Mouse (Mus musculus): ENCODE results near the gene Fgfr2. TPM values are rescaled to one million over a fixed set of nuclear protein-coding genes. Genes with fewer than 3 reads are reported as not detected.

Gene Fgfr2
- polyA plus RNA-seq, 1 experiment from 2014 or later: 47.9 TPM

DNA sequence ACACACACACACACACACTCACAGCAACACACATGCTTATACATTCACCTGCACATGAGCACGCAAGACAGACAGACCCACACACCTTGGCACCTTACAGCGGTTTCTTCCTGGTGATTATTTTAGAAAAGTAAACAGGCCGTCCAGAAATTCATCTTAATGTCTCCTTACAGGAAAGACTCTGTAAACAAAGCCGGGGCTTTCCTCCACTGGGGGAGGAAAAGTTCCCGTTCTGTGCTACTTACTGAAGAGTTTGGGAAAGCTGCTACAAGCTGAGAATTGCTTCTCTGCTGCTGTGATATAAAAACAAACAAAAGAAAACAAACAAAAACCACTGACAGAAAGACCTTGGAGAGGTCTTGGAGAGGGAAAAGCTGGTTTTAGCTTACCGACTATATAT is 2314.5 kb downstream of the Fgfr2 start:
- Histone ChIP-seq H3K27ac (no peak overlapping the region), H3K27me3 (no peaks in the 10 kb centered on the region), H3K4me3 (no peak overlapping the region), H3K4me2 (no peak overlapping the region), H3K4me1 (no peaks in the 10 kb centered on the region), H3K36me3 (ENCODE audit: poor library complexity, severe bottlenecking) (no peaks in the 10 kb centered on the region), H3K9ac (no peak overlapping the region), H3K9me3 (replicated peaks) (no peaks in the 10 kb centered on the region)
- WGBS: 91% methylated on average over 6 of the region's 6 CpGs
- ATAC-seq: no peak

GRCm38 (mm10) chr7:130807749-130808148 is 2315.4 kb downstream of the Fgfr2 start:
- H3K4me2 ChIP-seq: no peak overlapping the region
- no peaks in the 10 kb centered on the region for H3K27me3 ChIP-seq
- H3K9me3 ChIP-seq (replicated peaks): no peaks in the 10 kb centered on the region
- ATAC-seq: no peak
- H3K27ac ChIP-seq: no peak overlapping the region
- H3K9ac ChIP-seq: no peak overlapping the region
- H3K36me3 ChIP-seq (ENCODE audit: poor library complexity, severe bottlenecking): no peaks in the 10 kb centered on the region
- H3K4me1 ChIP-seq: no peaks in the 10 kb centered on the region
- H3K4me3 ChIP-seq: no peak overlapping the region
- WGBS: 81% methylated on average over 8 of the region's 8 CpGs

- Histone ChIP-seq H3K4me2 (no peak overlapping the region), H3K27me3 (no peaks in the 10 kb centered on the region), H3K4me1 (no peaks in the 10 kb centered on the region), H3K36me3 (ENCODE audit: poor library complexity, severe bottlenecking) (no peaks in the 10 kb centered on the region), H3K4me3 (no peak overlapping the region), H3K9me3 (replicated peaks) (no peaks in the 10 kb centered on the region), H3K27ac (no peak overlapping the region), H3K9ac (no peak overlapping the region)
- no peak for ATAC-seq
- 88% methylated on average over 5 of the region's 5 CpGs for WGBS
Measured at GRCm38 (mm10) chr7:130804991-130805390, 2318.2 kb downstream of the Fgfr2 start.

DNA sequence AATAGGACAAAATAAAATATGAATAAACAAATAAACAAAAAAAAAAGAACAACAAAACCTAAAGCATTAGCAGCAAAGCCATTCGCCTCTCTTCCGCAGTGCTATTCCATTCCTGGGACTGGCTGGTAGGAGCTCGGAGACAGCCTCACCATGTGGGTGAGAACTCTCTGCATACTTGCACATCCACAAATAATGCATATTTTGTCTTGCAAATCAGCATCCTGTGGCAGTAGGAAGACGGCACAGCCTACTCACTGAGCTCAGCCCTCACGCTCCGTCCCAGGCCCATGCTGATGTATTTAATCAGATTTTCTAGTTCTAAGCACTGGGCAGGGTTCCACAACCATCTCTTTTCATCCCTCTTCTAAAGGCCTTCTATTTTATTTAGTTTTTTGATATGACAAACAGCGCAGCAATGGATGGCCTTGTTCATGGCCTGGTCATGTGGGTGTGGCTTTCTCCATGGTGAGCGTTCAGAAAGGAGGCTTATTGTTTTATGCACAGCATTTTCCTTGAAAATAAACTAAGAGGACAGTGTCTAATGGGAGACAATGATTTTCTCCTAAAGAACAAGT is 2319.8 kb downstream of the Fgfr2 start:
- no peaks in the 10 kb centered on the region for H3K36me3 ChIP-seq (ENCODE audit: poor library complexity, severe bottlenecking)
- no peak overlapping the region for H3K4me3 ChIP-seq
- WGBS: 78% methylated on average over 8 of the region's 8 CpGs

GRCm38 (mm10) chr7:130801811-130802210 is 2321.3 kb downstream of the Fgfr2 start:
- H3K27me3 ChIP-seq: no peaks in the 10 kb centered on the region
- WGBS: 97% methylated on average over 4 of the region's 4 CpGs
- no peaks in the 10 kb centered on the region for H3K9me3 ChIP-seq (replicated peaks)
- no peak for ATAC-seq
- no peak overlapping the region for H3K9ac ChIP-seq
- H3K27ac ChIP-seq: no peak overlapping the region
- H3K36me3 ChIP-seq (ENCODE audit: poor library complexity, severe bottlenecking): no peaks in the 10 kb centered on the region
- H3K4me2 ChIP-seq: no peak overlapping the region
- H3K4me1 ChIP-seq: no peaks in the 10 kb centered on the region
- H3K4me3 ChIP-seq: no peak overlapping the region

More for the DNA sequence above, 2319.8 kb downstream of the Fgfr2 start:
- Histone ChIP-seq H3K4me2 (no peak overlapping the region), H3K9me3 (replicated peaks) (no peaks in the 10 kb centered on the region), H3K4me1 (no peaks in the 10 kb centered on the region), H3K27ac (no peak overlapping the region), H3K27me3 (no peaks in the 10 kb centered on the region), H3K9ac (no peak overlapping the region)
- no peak for ATAC-seq

- H3K9ac ChIP-seq: no peak overlapping the region
- H3K27me3 ChIP-seq: no peaks in the 10 kb centered on the region
- WGBS: 68% methylated on average over 4 of the region's 4 CpGs
- no peak overlapping the region for H3K4me2 ChIP-seq
- no peaks in the 10 kb centered on the region for H3K36me3 ChIP-seq (ENCODE audit: poor library complexity, severe bottlenecking)
- no peak for ATAC-seq
- no peak overlapping the region for H3K27ac ChIP-seq
- no peak overlapping the region for H3K4me3 ChIP-seq
- no peaks in the 10 kb centered on the region for H3K9me3 ChIP-seq (replicated peaks)
- no peaks in the 10 kb centered on the region for H3K4me1 ChIP-seq
Measured at GRCm38 (mm10) chr7:130800681-130801080, 2322.5 kb downstream of the Fgfr2 start.

GRCm38 (mm10) chr7:130799418-130799817 is 2323.7 kb downstream of the Fgfr2 start:
- Histone ChIP-seq H3K27me3 (no peaks in the 10 kb centered on the region), H3K9me3 (replicated peaks) (no peaks in the 10 kb centered on the region), H3K4me1 (no peaks in the 10 kb centered on the region), H3K9ac (no peak overlapping the region), H3K4me3 (no peak overlapping the region), H3K36me3 (ENCODE audit: poor library complexity, severe bottlenecking) (no peaks in the 10 kb centered on the region), H3K27ac (no peak overlapping the region), H3K4me2 (no peak overlapping the region)
- ATAC-seq: no peak
- 88% methylated on average over 10 of the region's 10 CpGs for WGBS

- H3K4me3 ChIP-seq: no peak overlapping the region
- no peaks in the 10 kb centered on the region for H3K9me3 ChIP-seq (replicated peaks)
- H3K36me3 ChIP-seq (ENCODE audit: poor library complexity, severe bottlenecking): no peaks in the 10 kb centered on the region
- H3K9ac ChIP-seq: no peak overlapping the region
- no peak for ATAC-seq
- 94% methylated on average over 6 of the region's 6 CpGs for WGBS
- no peaks in the 10 kb centered on the region for H3K4me1 ChIP-seq
- H3K27ac ChIP-seq: no peak overlapping the region
- H3K4me2 ChIP-seq: no peak overlapping the region
- H3K27me3 ChIP-seq: no peaks in the 10 kb centered on the region
Measured at GRCm38 (mm10) chr7:130797524-130797923, 2325.6 kb downstream of the Fgfr2 start.

- no peaks in the 10 kb centered on the region for H3K27me3 ChIP-seq
- ATAC-seq: no peak
- WGBS: 76% methylated on average over 8 of the region's 8 CpGs
Measured at GRCm38 (mm10) chr7:130796786-130797185, 2326.4 kb downstream of the Fgfr2 start.

GRCm38 (mm10) chr7:130793671-130794070 is 2329.5 kb downstream of the Fgfr2 start:
- Histone ChIP-seq H3K4me3 (no peak overlapping the region), H3K27me3 (no peaks in the 10 kb centered on the region), H3K9ac (no peak overlapping the region), H3K36me3 (ENCODE audit: poor library complexity, severe bottlenecking) (no peaks in the 10 kb centered on the region), H3K4me1 (no peaks in the 10 kb centered on the region), H3K9me3 (replicated peaks) (no peaks in the 10 kb centered on the region), H3K4me2 (no peak overlapping the region), H3K27ac (no peak overlapping the region)
- WGBS: 82% methylated on average over 9 of the region's 9 CpGs
- ATAC-seq: no peak

More at GRCm38 (mm10) chr7:130796786-130797185, 2326.4 kb downstream of the Fgfr2 start:
- Histone ChIP-seq H3K9me3 (replicated peaks) (no peaks in the 10 kb centered on the region), H3K27ac (no peak overlapping the region), H3K4me2 (no peak overlapping the region), H3K9ac (no peak overlapping the region), H3K4me1 (no peaks in the 10 kb centered on the region), H3K36me3 (ENCODE audit: poor library complexity, severe bottlenecking) (no peaks in the 10 kb centered on the region), H3K4me3 (no peak overlapping the region)

DNA sequence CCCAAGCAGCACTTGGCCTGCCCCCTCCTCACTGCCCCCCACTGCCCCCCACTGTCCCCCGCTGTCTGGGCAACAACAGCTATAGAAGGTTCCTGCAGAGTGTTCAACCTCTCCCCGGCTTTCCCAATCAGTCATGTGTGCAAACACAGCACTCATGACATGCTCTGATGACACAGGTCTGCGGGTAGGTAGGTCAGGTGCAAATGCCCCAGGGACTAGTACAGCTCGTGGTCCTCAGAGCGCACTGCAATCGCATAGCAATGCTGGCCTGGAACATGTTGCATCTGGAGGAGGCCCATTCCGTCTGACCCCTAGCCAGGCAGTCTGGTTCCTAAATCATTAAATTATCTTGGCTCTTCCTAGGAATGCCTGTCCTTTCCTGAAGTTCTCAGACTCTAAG is 2333.7 kb downstream of the Fgfr2 start:
- 87% methylated on average over 7 of the region's 7 CpGs for WGBS
- Histone ChIP-seq H3K27me3 (no peaks in the 10 kb centered on the region), H3K9me3 (replicated peaks) (no peaks in the 10 kb centered on the region), H3K4me2 (no peak overlapping the region), H3K4me1 (no peaks in the 10 kb centered on the region), H3K36me3 (ENCODE audit: poor library complexity, severe bottlenecking) (no peaks in the 10 kb centered on the region), H3K27ac (no peak overlapping the region), H3K4me3 (no peak overlapping the region), H3K9ac (no peak overlapping the region)
- ATAC-seq: no peak

GRCm38 (mm10) chr7:130788950-130789349 is 2334.2 kb downstream of the Fgfr2 start:
- no peak overlapping the region for H3K27ac ChIP-seq
- no peaks in the 10 kb centered on the region for H3K4me1 ChIP-seq
- no peak for ATAC-seq
- no peaks in the 10 kb centered on the region for H3K36me3 ChIP-seq (ENCODE audit: poor library complexity, severe bottlenecking)
- 93% methylated on average over 3 of the region's 3 CpGs for WGBS
- no peak overlapping the region for H3K4me3 ChIP-seq
- H3K9ac ChIP-seq: no peak overlapping the region
- H3K27me3 ChIP-seq: no peaks in the 10 kb centered on the region
- no peaks in the 10 kb centered on the region for H3K9me3 ChIP-seq (replicated peaks)
- H3K4me2 ChIP-seq: no peak overlapping the region

DNA sequence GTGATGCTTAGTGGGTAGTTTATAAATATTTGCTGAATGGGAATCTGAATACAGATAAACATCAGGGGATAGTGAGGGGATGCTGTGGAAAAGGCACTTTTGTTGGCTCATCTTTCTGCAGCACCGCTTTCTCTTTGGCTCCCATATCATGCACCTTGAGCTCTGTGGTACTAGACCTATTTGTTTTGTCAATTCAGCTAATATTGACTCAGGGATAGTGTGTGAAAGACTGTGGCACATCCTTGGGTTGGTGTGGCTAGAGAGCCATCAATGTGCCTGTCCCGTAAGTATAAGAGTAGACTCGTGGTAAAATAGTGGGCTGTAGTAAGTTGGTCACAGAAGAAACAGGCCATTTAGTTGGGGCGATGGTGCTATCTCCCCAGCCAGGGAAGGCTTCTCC is 2335.6 kb downstream of the Fgfr2 start:
- H3K36me3 ChIP-seq (ENCODE audit: poor library complexity, severe bottlenecking): no peaks in the 10 kb centered on the region
- no peak overlapping the region for H3K4me2 ChIP-seq
- no peak overlapping the region for H3K27ac ChIP-seq
- H3K4me1 ChIP-seq: no peaks in the 10 kb centered on the region
- no peak for ATAC-seq
- no peak overlapping the region for H3K4me3 ChIP-seq
- 92% methylated on average over 4 of the region's 4 CpGs for WGBS
- no peaks in the 10 kb centered on the region for H3K9me3 ChIP-seq (replicated peaks)
- no peak overlapping the region for H3K9ac ChIP-seq
- H3K27me3 ChIP-seq: no peaks in the 10 kb centered on the region

Measured in forebrain, embryonic 13.5 days (tissue).